Mouse (Mus musculus): ENCODE measurements around the gene Nfx1.

- TF ChIP-seq CTCF (IDR thresholded peaks at IDR 0.05; ENCODE audit: low read depth) (no peak), EP300 (optimal IDR thresholded peaks at IDR 0.05) (no peak)
These were observed 75.6 kb downstream of the Nfx1 start for GRCm38 (mm10) chr4:41046254-41046795.
